Mouse (Mus musculus): ENCODE measurements around the gene Htr5b. TPM values are rescaled to one million over a fixed set of nuclear protein-coding genes. Genes with fewer than 3 reads are reported as not detected.

Gene Htr5b
- polyA plus RNA-seq (2015; fragmentation: Nextera tagmentation; extraction: Ambion mirVana), result 0.11 and 0.44 TPM in 2 replicates

DNA sequence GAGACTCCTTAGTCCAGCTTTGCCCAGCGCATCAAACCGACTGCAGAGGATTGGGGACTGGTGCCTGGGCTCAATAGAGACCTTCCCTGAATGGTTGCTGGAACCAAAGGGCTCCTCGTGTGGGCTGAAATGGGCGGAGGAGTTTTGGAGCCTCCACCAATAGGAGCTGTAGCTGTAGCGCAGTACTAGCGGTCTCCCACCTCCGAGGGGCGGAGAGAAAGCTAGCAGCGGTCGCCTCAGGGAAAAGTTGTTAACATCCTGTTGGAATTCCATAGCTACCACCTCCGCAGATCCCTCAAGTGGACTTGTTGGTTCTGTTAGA is at the start of gene Htr5b:
Htr5b (minus strand) TSS at position 67 of the 322 bp plus-strand sequence.
- peak within 1 kb of the TSS; percentile 25 for H3K4me3 ChIP-seq (replicated peaks)
- H3K9me3 ChIP-seq, result no peaks in the 10 kb centered on the region
- WGBS, result 3% methylated on average over 11 of the region's 11 CpGs
- H3K36me3 ChIP-seq, result no peaks in the 10 kb centered on the region
- peaks cover 14% of the 10 kb centered on the region for H3K4me1 ChIP-seq (replicated peaks)
- peaks cover 15% of the 10 kb centered on the region for H3K27me3 ChIP-seq (replicated peaks)
- H3K4me2 ChIP-seq (replicated peaks), result peak within 1 kb of the TSS; percentile 76
- no peak within 1 kb of the TSS for H3K27ac ChIP-seq
- ATAC-seq, result peak; percentile 82
- H3K9ac ChIP-seq, result no peak within 1 kb of the TSS

DNA sequence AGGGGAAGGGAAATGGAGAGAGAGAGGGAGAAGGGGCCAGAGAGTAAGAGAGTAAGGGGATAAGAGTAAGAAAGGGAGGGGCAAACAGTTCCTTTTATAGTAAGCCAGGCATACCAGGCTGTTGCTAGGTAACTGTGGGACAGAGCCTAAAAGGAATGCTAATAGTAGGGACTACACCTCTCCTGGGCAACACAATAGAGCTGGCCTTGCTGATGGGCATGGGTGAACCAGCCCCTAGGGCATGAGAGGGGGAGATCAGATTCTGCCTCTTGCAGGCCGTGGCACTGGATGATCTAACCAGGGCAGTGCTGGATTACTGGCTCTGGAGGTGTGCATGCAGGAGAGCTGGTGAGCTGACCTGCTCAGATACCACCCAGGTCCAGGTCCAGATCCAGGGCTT is 49.2 kb upstream of the Htr5b start:
- no peaks in the 10 kb centered on the region for H3K27me3 ChIP-seq (replicated peaks)
- H3K9ac ChIP-seq, result no peak overlapping the region
- no peak for ATAC-seq
- no peak overlapping the region for H3K4me2 ChIP-seq (replicated peaks)
- no peaks in the 10 kb centered on the region for H3K4me1 ChIP-seq (replicated peaks)
- no peaks in the 10 kb centered on the region for H3K9me3 ChIP-seq
- H3K4me3 ChIP-seq (replicated peaks), result no peak overlapping the region
- no peak overlapping the region for H3K27ac ChIP-seq
- no peaks in the 10 kb centered on the region for H3K36me3 ChIP-seq
- 62% methylated on average over 1 of the region's 1 CpGs for whole genome bisulfite sequencing

DNA sequence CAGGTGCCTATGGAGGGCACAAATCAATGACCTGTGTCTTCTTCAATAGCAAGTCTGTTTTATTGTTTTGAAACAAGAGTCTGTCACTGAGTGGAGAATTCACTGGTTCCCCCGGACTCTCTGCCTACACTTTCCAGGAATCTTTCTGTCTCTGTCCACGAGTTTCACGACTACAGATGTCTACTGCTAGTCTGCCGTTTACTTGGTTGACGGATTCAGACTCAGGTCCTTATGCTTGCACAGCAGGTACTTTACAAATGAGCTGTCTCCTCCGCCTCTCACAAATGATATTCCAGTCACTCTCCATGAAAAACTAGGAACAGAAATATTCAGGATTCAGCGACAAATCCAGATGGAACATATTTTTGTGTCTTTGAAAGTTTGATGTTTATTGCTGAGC is 42.3 kb upstream of the Htr5b start:
- Histone ChIP-seq H3K27ac (no peak overlapping the region), H3K27me3 (replicated peaks) (no peaks in the 10 kb centered on the region), H3K4me3 (replicated peaks) (no peak overlapping the region), H3K9ac (no peak overlapping the region), H3K4me2 (replicated peaks) (no peak overlapping the region), H3K36me3 (no peaks in the 10 kb centered on the region), H3K4me1 (replicated peaks) (0 out of 2 replicates have a peak, but pooled peaks cover 3% of the 10 kb centered on the region), H3K9me3 (no peaks in the 10 kb centered on the region)
- ATAC-seq, result no peak
- WGBS, result 81% methylated on average over 7 of the region's 7 CpGs

DNA sequence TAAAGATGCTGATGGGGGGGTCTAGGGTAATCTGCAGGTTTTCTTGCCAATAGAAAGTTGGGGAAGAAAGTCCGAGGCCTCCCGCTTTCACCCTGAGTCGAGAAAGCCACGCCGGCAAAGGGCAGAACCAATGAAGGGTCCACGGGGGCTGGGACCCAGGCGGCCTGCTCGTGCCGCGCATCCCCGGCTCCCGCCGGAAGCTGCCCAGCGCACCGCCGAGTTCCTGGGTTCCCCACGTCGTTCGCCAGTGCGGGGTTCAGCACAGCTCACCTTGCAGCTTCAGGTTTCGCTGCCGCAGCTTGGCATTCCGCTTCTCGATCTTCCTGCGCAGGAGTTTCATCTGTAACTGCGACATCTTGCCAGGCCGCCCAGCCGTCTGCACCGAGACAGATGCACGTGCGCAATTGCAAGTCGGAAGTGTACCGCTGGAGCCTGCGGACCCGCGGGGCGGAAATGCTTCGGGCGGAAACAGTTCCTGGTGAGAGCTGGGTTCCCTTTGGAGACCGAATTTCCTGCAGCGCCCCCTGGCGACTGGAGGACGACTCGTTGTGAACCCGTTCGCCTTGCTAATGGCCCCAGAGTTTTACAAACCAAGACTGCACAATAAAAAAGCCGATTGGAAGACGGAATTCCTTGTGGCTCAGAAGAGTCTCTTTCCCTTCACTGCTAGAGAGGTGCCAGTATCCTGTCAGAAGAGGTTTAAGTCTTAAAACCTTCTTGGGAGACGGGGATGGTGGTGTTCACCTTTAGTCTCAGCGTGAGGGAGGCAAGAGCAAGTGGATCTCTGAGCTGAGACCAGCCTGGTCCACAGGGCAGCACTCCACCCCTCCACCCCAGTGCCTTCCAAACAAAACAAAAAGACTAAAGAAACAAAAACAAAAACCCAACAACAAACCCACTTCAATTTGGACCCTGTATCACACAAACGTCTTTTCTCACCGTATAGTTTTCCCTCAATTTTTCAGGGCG is 39.5 kb upstream of the Htr5b start, which contains the start of gene Ddx18:
Ddx18 (minus strand) TSS at position 469 of the 969 bp plus-strand sequence.
- H3K36me3 ChIP-seq, result peaks cover 20% of the 10 kb centered on the region
- H3K9ac ChIP-seq, result peak within 1 kb of the TSS; percentile 68
- no peaks in the 10 kb centered on the region for H3K9me3 ChIP-seq
- H3K4me2 ChIP-seq (replicated peaks), result peak within 1 kb of the TSS; percentile 67
- peak; percentile 99 for ATAC-seq
- H3K27ac ChIP-seq, result peak within 1 kb of the TSS; percentile 4; the same call in 1 of the 2 replicates
- 6% methylated on average over 53 of the region's 53 CpGs for WGBS
- H3K27me3 ChIP-seq (replicated peaks), result no peaks in the 10 kb centered on the region
- H3K4me3 ChIP-seq (replicated peaks), result peak within 1 kb of the TSS; percentile 75
- 0 out of 2 replicates have a peak, but pooled peaks cover 3% of the 10 kb centered on the region for H3K4me1 ChIP-seq (replicated peaks)

DNA sequence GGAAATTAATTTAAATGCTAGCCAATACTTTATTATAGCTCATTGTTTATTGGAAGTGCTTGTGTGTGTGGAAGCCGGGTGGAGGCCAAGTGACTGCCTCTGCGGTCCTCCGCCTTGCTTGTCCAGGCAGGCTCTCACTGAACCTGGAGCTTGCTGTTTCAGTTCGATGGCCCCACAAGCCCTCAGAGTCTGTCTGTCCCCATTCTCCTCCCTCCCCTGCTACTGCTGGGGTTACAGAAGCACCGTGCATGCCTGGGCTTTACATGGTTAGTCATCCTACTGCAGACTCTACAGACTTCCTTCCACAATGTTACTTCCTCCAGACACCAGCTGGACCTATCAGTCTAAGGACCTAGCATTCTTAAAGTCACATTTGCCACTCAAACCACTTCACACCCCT is 29.6 kb upstream of the Htr5b start:
- peaks cover 52% of the 10 kb centered on the region for H3K36me3 ChIP-seq

DNA sequence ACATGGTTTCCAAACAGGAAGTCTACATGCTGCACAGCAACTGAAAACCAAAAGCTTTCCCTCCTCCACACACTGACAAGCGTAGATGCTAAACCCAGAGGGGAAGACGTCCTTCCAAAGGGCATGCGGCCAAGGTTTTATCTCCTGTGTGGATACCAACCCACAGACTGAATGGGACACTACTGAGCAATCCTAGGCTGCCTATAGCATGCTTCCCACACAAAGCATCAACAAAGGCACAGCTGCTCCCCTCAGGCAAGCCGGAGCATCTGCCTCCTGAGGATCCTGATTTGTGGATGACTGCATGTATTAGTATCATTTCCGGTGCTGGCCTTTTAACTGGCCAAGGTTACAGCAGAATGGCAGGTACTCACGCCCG is 23.2 kb upstream of the Htr5b start:
- H3K4me3 ChIP-seq (replicated peaks), result no peak overlapping the region
- peaks cover 16% of the 10 kb centered on the region for H3K36me3 ChIP-seq
- ATAC-seq, result no peak
- H3K27me3 ChIP-seq (replicated peaks), result no peaks in the 10 kb centered on the region
- no peaks in the 10 kb centered on the region for H3K4me1 ChIP-seq (replicated peaks)
- H3K4me2 ChIP-seq (replicated peaks), result no peak overlapping the region
- no peak overlapping the region for H3K27ac ChIP-seq
- no peaks in the 10 kb centered on the region; the same call in 1 of the 2 replicates for H3K9me3 ChIP-seq
- H3K9ac ChIP-seq, result no peak overlapping the region
- 87% methylated on average over 7 of the region's 7 CpGs for WGBS

More for the DNA sequence above, 29.6 kb upstream of the Htr5b start:
- WGBS, result 96% methylated on average over 5 of the region's 5 CpGs
- Histone ChIP-seq H3K4me1 (replicated peaks) (no peaks in the 10 kb centered on the region), H3K9ac (no peak overlapping the region), H3K4me2 (replicated peaks) (no peak overlapping the region), H3K9me3 (no peaks in the 10 kb centered on the region), H3K27ac (no peak overlapping the region), H3K27me3 (replicated peaks) (no peaks in the 10 kb centered on the region), H3K4me3 (replicated peaks) (no peak overlapping the region)
- no peak for ATAC-seq

DNA sequence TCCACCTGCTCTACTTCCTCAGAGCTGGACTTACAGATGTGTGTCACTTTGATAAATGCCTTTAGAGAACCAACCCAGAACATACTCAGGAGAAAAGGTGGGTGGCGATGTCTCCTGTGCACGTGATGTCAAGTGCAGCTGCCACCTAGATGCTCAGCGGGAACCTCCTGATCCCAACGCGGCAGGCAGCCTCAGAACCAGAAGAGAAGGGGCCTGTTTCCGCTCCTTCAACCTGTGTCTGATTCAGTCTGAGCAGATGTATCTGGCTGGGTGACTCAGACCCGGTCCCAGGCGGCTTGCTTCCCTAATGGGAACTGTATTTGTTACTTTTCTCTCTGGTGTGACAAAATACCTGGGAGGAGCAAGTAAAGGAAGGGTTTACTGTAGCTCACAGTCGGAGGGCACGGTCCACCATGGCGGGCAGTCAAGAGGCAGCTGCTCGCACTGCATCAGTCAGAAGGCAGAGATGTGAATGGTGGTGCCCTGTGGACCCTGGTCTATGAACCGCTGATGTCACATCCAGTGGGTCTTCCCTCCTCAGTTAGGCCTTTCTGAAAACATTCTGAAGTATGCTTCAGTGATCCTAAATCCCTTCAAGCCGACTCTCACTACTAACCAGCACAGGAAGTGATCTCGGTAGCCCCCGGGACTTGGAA is 22.7 kb upstream of the Htr5b start:
- no peak overlapping the region for H3K9ac ChIP-seq
- no peaks in the 10 kb centered on the region for H3K27me3 ChIP-seq (replicated peaks)
- 86% methylated on average over 16 of the region's 16 CpGs for WGBS
- no peak for ATAC-seq
- no peaks in the 10 kb centered on the region for H3K4me1 ChIP-seq (replicated peaks)
- H3K27ac ChIP-seq, result no peak overlapping the region
- peaks cover 12% of the 10 kb centered on the region; the same call in 1 of the 2 replicates for H3K36me3 ChIP-seq
- H3K9me3 ChIP-seq, result no peaks in the 10 kb centered on the region; the same call in 1 of the 2 replicates
- H3K4me2 ChIP-seq (replicated peaks), result no peak overlapping the region
- no peak overlapping the region for H3K4me3 ChIP-seq (replicated peaks)

DNA sequence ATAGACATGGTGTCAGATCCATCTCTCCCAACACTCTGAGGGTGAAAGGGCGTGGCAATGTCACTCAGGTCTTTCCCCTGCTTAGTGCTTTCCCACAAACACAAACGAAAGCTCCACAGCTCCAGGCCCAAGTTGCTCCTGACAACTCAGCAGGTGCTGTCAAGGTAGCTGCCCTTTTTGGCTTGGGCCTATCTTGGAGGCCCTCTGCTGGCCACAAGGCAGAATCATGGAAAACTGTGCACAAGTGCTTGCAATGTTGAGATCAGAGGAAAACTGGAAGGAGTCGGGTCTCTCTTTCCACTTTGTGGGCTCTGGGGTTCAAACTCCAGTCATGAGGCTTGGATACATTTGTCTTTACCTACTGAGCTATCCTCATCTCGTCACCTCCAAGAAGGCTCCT is 21.2 kb upstream of the Htr5b start:
- ATAC-seq, result no peak

DNA sequence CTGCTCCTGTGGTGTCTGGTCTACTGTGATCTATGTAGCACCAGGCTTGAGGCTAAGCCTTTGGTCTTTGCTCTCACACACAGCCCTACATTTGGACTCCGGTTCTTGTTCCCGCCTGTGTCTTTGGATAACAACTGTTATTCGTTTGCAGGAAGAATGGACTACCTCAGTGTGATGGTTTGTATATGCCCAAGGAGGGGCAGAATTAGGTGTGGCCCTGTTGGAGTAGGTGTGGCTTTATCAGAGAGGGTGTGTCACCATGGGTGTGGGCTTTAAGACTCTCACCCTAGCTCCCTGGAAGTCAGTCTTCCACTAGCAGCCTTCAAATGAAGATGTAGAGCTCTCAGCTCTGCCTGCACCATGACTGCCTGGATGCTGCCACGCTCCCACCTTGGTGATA is 20.4 kb upstream of the Htr5b start:
- H3K9ac ChIP-seq, result no peak overlapping the region
- H3K4me1 ChIP-seq (replicated peaks), result no peaks in the 10 kb centered on the region
- H3K4me3 ChIP-seq (replicated peaks), result no peak overlapping the region
- no peak overlapping the region for H3K27ac ChIP-seq
- H3K4me2 ChIP-seq (replicated peaks), result no peak overlapping the region
- no peaks in the 10 kb centered on the region; the same call in 1 of the 2 replicates for H3K9me3 ChIP-seq
- no peaks in the 10 kb centered on the region for H3K27me3 ChIP-seq (replicated peaks)
- 90% methylated on average over 4 of the region's 4 CpGs for WGBS
- peaks cover 7% of the 10 kb centered on the region; the same call in 1 of the 2 replicates for H3K36me3 ChIP-seq
- no peak for ATAC-seq

More for the DNA sequence above, 21.2 kb upstream of the Htr5b start:
- Histone ChIP-seq H3K9ac (no peak overlapping the region), H3K36me3 (peaks cover 10% of the 10 kb centered on the region; the same call in 1 of the 2 replicates), H3K27ac (no peak overlapping the region), H3K27me3 (replicated peaks) (no peaks in the 10 kb centered on the region), H3K9me3 (no peaks in the 10 kb centered on the region; the same call in 1 of the 2 replicates), H3K4me3 (replicated peaks) (no peak overlapping the region), H3K4me1 (replicated peaks) (no peaks in the 10 kb centered on the region), H3K4me2 (replicated peaks) (no peak overlapping the region)
- WGBS, result 74% methylated on average over 4 of the region's 4 CpGs

DNA sequence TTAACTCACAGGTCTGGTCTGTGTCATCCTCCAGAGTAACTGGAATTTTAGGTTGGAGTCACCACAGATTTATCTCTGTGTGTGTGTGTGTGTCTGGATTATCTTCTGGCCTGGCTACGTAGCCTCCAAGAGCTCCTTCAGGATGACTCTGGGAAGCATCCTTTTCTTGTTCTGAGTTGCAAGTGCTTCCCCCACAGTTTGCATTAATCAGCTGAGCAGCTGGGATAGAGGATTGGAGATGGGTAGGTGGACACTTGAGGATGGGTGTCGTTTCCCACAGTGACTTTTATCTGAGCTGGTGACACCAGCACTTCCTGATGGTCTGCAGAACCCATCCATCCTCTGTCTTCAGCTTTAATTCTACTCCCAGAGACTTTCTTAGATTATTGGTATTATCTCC is 18.6 kb upstream of the Htr5b start:
- ATAC-seq, result no peak
- Histone ChIP-seq H3K4me3 (replicated peaks) (no peak overlapping the region), H3K36me3 (0 out of 2 replicates have a peak, but pooled peaks cover 3% of the 10 kb centered on the region), H3K9me3 (no peaks in the 10 kb centered on the region; the same call in 1 of the 2 replicates), H3K9ac (no peak overlapping the region), H3K27ac (no peak overlapping the region), H3K4me1 (replicated peaks) (no peaks in the 10 kb centered on the region), H3K4me2 (replicated peaks) (no peak overlapping the region), H3K27me3 (replicated peaks) (no peaks in the 10 kb centered on the region)
- WGBS, result 63% methylated on average over 2 of the region's 2 CpGs

DNA sequence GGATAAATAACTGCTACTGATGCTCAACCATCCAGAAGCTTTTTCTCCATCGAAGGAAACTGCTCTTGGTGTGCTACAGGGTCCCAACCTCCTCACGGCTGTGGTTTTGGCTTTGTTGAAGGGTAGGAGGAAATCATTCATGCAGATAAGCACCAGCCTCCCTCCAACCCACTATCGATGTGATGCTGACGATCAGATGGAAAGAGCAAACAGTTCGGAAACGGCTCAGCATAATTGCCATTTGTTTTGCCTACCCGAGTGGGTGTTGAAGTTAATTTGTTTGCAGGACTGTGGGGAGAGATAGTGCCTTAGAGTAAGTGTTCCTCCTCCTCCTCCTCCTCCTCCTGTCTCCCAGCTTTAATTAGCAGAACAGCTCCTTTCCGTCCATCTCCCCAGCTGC is 12.1 kb upstream of the Htr5b start:
- no peak for ATAC-seq

DNA sequence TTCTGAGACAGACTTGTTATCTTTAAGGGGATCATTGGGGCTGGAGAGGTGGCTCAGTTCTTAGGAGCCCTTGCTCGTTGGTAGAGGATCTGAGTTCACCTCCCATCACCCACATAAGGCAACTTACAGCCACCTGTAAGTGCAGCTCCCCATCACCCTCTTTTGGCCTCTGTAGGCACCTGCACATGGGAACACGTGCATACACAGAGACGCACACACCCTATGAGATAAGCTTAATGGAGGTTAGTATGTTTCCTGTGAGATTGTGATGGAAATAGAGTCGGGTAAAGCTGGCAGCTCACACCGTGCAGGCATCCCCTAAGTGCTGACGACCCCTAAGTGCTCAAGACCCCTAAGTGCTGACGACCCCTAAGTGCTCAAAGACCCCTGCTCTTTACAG is 3.2 kb upstream of the Htr5b start:
- Histone ChIP-seq H3K9ac (no peak overlapping the region), H3K27me3 (replicated peaks) (peaks cover 15% of the 10 kb centered on the region), H3K9me3 (no peaks in the 10 kb centered on the region), H3K36me3 (no peaks in the 10 kb centered on the region), H3K4me2 (replicated peaks) (no peak overlapping the region), H3K4me1 (replicated peaks) (peaks cover 14% of the 10 kb centered on the region), H3K4me3 (replicated peaks) (no peak overlapping the region), H3K27ac (no peak overlapping the region)
- 69% methylated on average over 7 of the region's 7 CpGs for WGBS
- no peak for ATAC-seq

More for the DNA sequence above, 12.1 kb upstream of the Htr5b start:
- Histone ChIP-seq H3K27me3 (replicated peaks) (no peaks in the 10 kb centered on the region), H3K9me3 (no peaks in the 10 kb centered on the region), H3K9ac (no peak overlapping the region), H3K4me1 (replicated peaks) (no peaks in the 10 kb centered on the region), H3K36me3 (no peaks in the 10 kb centered on the region), H3K4me3 (replicated peaks) (no peak overlapping the region), H3K4me2 (replicated peaks) (no peak overlapping the region), H3K27ac (no peak overlapping the region)
- WGBS, result 60% methylated on average over 8 of the region's 8 CpGs

All from intestine, embryonic 15.5 days (tissue).